Mouse (Mus musculus) olfactory bulb, adult 2 months (tissue): Measurements from ENCODE around the gene Ano8.

Source experiments
- CTCF ChIP-seq: fragments of 200-500 bp; IDR thresholded peaks from 2 replicates; pipeline ENCODE4 v1.5.1; 2012; ENCODE audit warnings: low read depth, mild to moderate bottlenecking, low read length, moderate library complexity; ENCODE audit not compliant: insufficient read depth
- POLR2A ChIP-seq: fragments of 200-500 bp; IDR thresholded peaks from 2 replicates; pipeline ENCODE4 v1.6.1; 2012; ENCODE audit warnings: mild to moderate bottlenecking, low read depth, low read length, moderate library complexity; ENCODE audit not compliant: insufficient read depth

GRCm38 (mm10) chr8:71470913-71471255, 14.9 kb downstream of the Ano8 start:
- TF ChIP-seq POLR2A (no peak), CTCF (no peak)
